Mouse (Mus musculus): ENCODE results near the gene Ifitm5.

- no peak for TF ChIP-seq GATA1 (IDR thresholded peaks at IDR 0.05; ENCODE audit: borderline replicate concordance, low read length)
- TF ChIP-seq FLI1 (IDR thresholded peaks at IDR 0.05; ENCODE audit: low read length): no peak
Observed at GRCm38 (mm10) chr7:140902036-140902875, 47.8 kb downstream of the Ifitm5 start.

All from megakaryocyte, embryonic 14.5 days (primary cell).